7 mouse cellular contexts compared by ENCODE assay signal in the genomic region with DNA sequence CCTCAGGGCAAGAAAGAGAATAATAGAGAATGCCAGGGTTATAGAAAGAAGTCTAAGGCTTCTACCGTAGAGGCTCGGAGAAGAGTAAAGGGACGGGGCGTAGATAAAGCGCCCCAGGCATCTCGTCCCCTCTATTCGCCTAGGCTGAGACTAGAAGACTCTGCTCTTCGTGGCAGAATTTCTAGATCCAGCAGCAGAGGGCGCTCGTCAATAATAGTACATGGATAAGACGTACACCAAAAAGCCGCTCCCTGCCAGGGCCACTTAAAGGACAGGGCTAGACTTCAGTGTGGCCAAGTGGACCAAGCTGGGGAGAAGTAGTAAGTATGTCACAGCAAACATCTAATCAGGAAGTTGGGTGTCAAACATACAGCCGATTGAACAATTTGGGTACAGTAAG. TPM values are rescaled to one million over a fixed set of nuclear protein-coding genes. Genes with fewer than 3 reads are reported as not detected.
DNase-seq lines count a peak whose midpoint lies in the region; ATAC-seq lines count a peak whose summit lies in the region.

No protein-coding gene starts in this region.

- H3K9ac ChIP-seq in intestine, embryonic 14.5 days (ENCODE audit: low read length) = peak overlapping the region; percentile 78
- H3K9ac ChIP-seq in midbrain, embryonic 11.5 days (ENCODE audit: low read length) = peak overlapping the region; percentile 65

- peak overlapping the region; percentile 89 for H3K27ac ChIP-seq in intestine, embryonic 14.5 days (ENCODE audit: low read depth)
- H3K27ac ChIP-seq in midbrain, embryonic 11.5 days (ENCODE audit: low read depth, low read length) = peak overlapping the region; percentile 53; the same call in 1 of the 2 replicates

- peak overlapping the region; percentile 54 for H3K4me3 ChIP-seq in intestine, embryonic 14.5 days (ENCODE audit: low read depth, low read length)
- H3K4me3 ChIP-seq in midbrain, embryonic 11.5 days (ENCODE audit: low read depth, low read length) = peak overlapping the region; percentile 41

- H3K4me2 ChIP-seq in intestine, embryonic 14.5 days (ENCODE audit: low read length) = peak overlapping the region; percentile 67
- H3K4me2 ChIP-seq in midbrain, embryonic 11.5 days = peak overlapping the region; percentile 62

- peak; percentile 65 for ATAC-seq in intestine, embryonic 14.5 days (replicated peaks; ENCODE audit: low FRiP score, low TSS enrichment, low read depth)
- peak; percentile 76 for ATAC-seq in midbrain, embryonic 11.5 days (ENCODE audit: low FRiP score)

- intact Hi-C loops in left cerebral cortex, postnatal 36 days (cut with DNase I) = loop anchor here (1.0 to 5.0 kb wide), 2 partner anchors 50 to 98 kb away; a partner anchor contains a TSS

- H3K4me1 ChIP-seq in intestine, embryonic 14.5 days (replicated peaks; ENCODE audit: control insufficient read depth, insufficient read depth, low read length) = peaks cover 28% of the 10 kb centered on the region; the same call in 1 of the 2 replicates
- H3K4me1 ChIP-seq in midbrain, embryonic 11.5 days (ENCODE audit: control insufficient read depth, insufficient read depth, low read length) = peaks cover 16% of the 10 kb centered on the region

- 2% methylated on average over 13 of the region's 13 CpGs for WGBS in intestine, embryonic 14.5 days
- 1% methylated on average over 13 of the region's 13 CpGs for WGBS in midbrain, embryonic 11.5 days

- peak; percentile 88 for DNase-seq in adrenal gland, postnatal 10 days
- peak; percentile 94 for DNase-seq in embryo, embryonic 11 days
- DNase-seq in gastrocnemius, postnatal 25 days = peak; percentile 64
- peak; percentile 93 for DNase-seq in intestine, embryonic 14.5 days (ENCODE audit: low spot score)
- DNase-seq in left cerebral cortex, postnatal 36 days (ENCODE audit: low spot score in 2 of 2) = peak; percentile 79 to 84
- peak; percentile 98 for DNase-seq in midbrain, embryonic 11.5 days (ENCODE audit: low spot score, missing footprints)
- peak; percentile 74 for DNase-seq in skeletal muscle tissue, adult 2 months (ENCODE audit: low read depth, low spot score)

- H3K36me3 ChIP-seq in intestine, embryonic 14.5 days (ENCODE audit: control insufficient read depth, insufficient read depth, low read length) = peaks cover 58% of the 10 kb centered on the region
- 0 out of 2 replicates have a peak, but pooled peaks cover 2% of the 10 kb centered on the region for H3K36me3 ChIP-seq in midbrain, embryonic 11.5 days (ENCODE audit: control insufficient read depth, insufficient read depth, low read length)

- H3K9me3 ChIP-seq in intestine, embryonic 14.5 days (ENCODE audit: control insufficient read depth, low read length) = no peaks in the 10 kb centered on the region
- no peaks in the 10 kb centered on the region for H3K9me3 ChIP-seq in midbrain, embryonic 11.5 days (ENCODE audit: control insufficient read depth, low read length)

- H3K27me3 ChIP-seq in intestine, embryonic 14.5 days (replicated peaks; ENCODE audit: control insufficient read depth, insufficient read depth, low read length) = no peaks in the 10 kb centered on the region
- H3K27me3 ChIP-seq in midbrain, embryonic 11.5 days (ENCODE audit: control insufficient read depth, insufficient read depth, low read length) = 0 out of 2 replicates have a peak, but pooled peaks cover 3% of the 10 kb centered on the region

RNA-seq across cellular contexts. Expression of a gene that starts 0.8 kb away (rescaled TPM):
- total RNA-seq in adrenal gland, postnatal 10 days (2021) = 10 to 100 TPM; 28.6 to 32.5 TPM
- 10 to 100 TPM in 1 of 2 experiments, 1 to 10 TPM in 1; 9.0 to 10.2 TPM for total RNA-seq in gastrocnemius, postnatal 25 days (2021)
- polyA plus RNA-seq in intestine, embryonic 14.5 days (2014; fragmentation: Nextera tagmentation; extraction: Ambion mirVana) = 178 and 179 TPM in 2 replicates
- total RNA-seq in left cerebral cortex, postnatal 36 days (2021) = 10 to 100 TPM; 19.0 to 22.6 TPM
- 32.2 and 34.3 TPM in 2 replicates for polyA plus RNA-seq in midbrain, embryonic 11.5 days (2014; fragmentation: Nextera tagmentation; extraction: Ambion mirVana)

RNA-seq across cellular contexts. Expression of a gene that starts 9.6 kb away (rescaled TPM):
- total RNA-seq in adrenal gland, postnatal 10 days (2021) = 1 to 10 TPM; 6.5 to 6.6 TPM
- total RNA-seq in gastrocnemius, postnatal 25 days (2021) = 1 to 10 TPM; 1.7 to 2.0 TPM
- 6.5 and 7.6 TPM in 2 replicates for polyA plus RNA-seq in intestine, embryonic 14.5 days (2014; fragmentation: Nextera tagmentation; extraction: Ambion mirVana)
- 1 to 10 TPM; 2.7 to 3.7 TPM for total RNA-seq in left cerebral cortex, postnatal 36 days (2021)
- polyA plus RNA-seq in midbrain, embryonic 11.5 days (2014; fragmentation: Nextera tagmentation; extraction: Ambion mirVana) = 13.7 and 14.2 TPM in 2 replicates

RNA-seq across cellular contexts. Expression of a gene that starts 10.3 kb away (rescaled TPM):
- 10 to 100 TPM; 17.0 to 18.8 TPM for total RNA-seq in adrenal gland, postnatal 10 days (2021)
- 1 to 10 TPM; 5.8 to 8.7 TPM for total RNA-seq in gastrocnemius, postnatal 25 days (2021)
- polyA plus RNA-seq in intestine, embryonic 14.5 days (2014; fragmentation: Nextera tagmentation; extraction: Ambion mirVana) = 13.4 and 13.8 TPM in 2 replicates
- total RNA-seq in left cerebral cortex, postnatal 36 days (2021) = 10 to 100 TPM; 11.3 to 13.6 TPM
- 5.8 and 7.1 TPM in 2 replicates for polyA plus RNA-seq in midbrain, embryonic 11.5 days (2014; fragmentation: Nextera tagmentation; extraction: Ambion mirVana)

RNA-seq across cellular contexts. Expression of a gene that starts 18.0 kb away (rescaled TPM):
- total RNA-seq in adrenal gland, postnatal 10 days (2021) = under 1 TPM in 1 of 2 experiments, not detected in 1; 0.27 TPM
- total RNA-seq in gastrocnemius, postnatal 25 days (2021) = not detected
- 0.15 TPM in 1 of 2 replicates, not detected in the other for polyA plus RNA-seq in intestine, embryonic 14.5 days (2014; fragmentation: Nextera tagmentation; extraction: Ambion mirVana)
- total RNA-seq in left cerebral cortex, postnatal 36 days (2021) = not detected
- 0.16 TPM in 1 of 2 replicates, not detected in the other for polyA plus RNA-seq in midbrain, embryonic 11.5 days (2014; fragmentation: Nextera tagmentation; extraction: Ambion mirVana)

RNA-seq across cellular contexts. Expression of a gene that starts 41.3 kb away (rescaled TPM):
- 100 to 1,000 TPM in 1 of 2 experiments, 10 to 100 TPM in 1; 25.0 to 167 TPM for total RNA-seq in adrenal gland, postnatal 10 days (2021)
- total RNA-seq in gastrocnemius, postnatal 25 days (2021) = 1,000 to 10,000 TPM; 1,477 to 1,564 TPM
- not detected in 2 replicates for polyA plus RNA-seq in intestine, embryonic 14.5 days (2014; fragmentation: Nextera tagmentation; extraction: Ambion mirVana)
- 1 to 10 TPM; 7.4 to 8.7 TPM for total RNA-seq in left cerebral cortex, postnatal 36 days (2021)
- polyA plus RNA-seq in midbrain, embryonic 11.5 days (2014; fragmentation: Nextera tagmentation; extraction: Ambion mirVana) = not detected in 2 replicates

Comparison
In these comparisons a context has a peak if more than half of its experiments do, and no peak if none do; other contexts are left out.
1. Peak in every context shown above with its lines: DNase-seq, ATAC-seq, H3K4me3 ChIP-seq and H3K27ac ChIP-seq.